In genomic region chr4:92827405-92827804, GRCm38 (mm10) we compare ENCODE assay signal across 20 mouse cellular contexts.
"Had no signal": no experiment of that assay in that cellular context is flagged by ENCODE, and none has a peak within 500 bp of the region (broad histone marks: within the 10 kb centered on the region; RNA-seq: fewer than 3 reads in every experiment).

No protein-coding gene starts in this region.

- H3K4me3 ChIP-seq: heart, embryonic 10.5 days; heart, embryonic 12.5 days; hindbrain, embryonic 10.5 days; hindbrain, embryonic 12.5 days; kidney, embryonic 15.5 days; limb, embryonic 13.5 days; limb, embryonic 15.5 days; liver, embryonic 12.5 days had no signal

- H3K27ac ChIP-seq: heart, embryonic 10.5 days; hindbrain, embryonic 10.5 days; hindbrain, embryonic 12.5 days; hindbrain, embryonic 14.5 days; kidney, embryonic 15.5 days; kidney, postnatal 0 days; limb, embryonic 13.5 days; limb, embryonic 15.5 days; liver, embryonic 12.5 days; liver, embryonic 14.5 days had no signal

- H3K27me3 ChIP-seq: heart, embryonic 12.5 days; hindbrain, embryonic 12.5 days; kidney, embryonic 15.5 days; limb, embryonic 13.5 days; limb, embryonic 15.5 days; liver, embryonic 12.5 days had no signal

- H3K4me1 ChIP-seq: heart, embryonic 10.5 days; heart, embryonic 12.5 days; hindbrain, embryonic 10.5 days; hindbrain, embryonic 12.5 days; kidney, embryonic 15.5 days; limb, embryonic 13.5 days; limb, embryonic 15.5 days; liver, embryonic 12.5 days had no signal

- H3K4me2 ChIP-seq: heart, embryonic 12.5 days; hindbrain, embryonic 12.5 days; hindbrain, embryonic 14.5 days; kidney, embryonic 15.5 days; limb, embryonic 13.5 days; limb, embryonic 15.5 days; liver, embryonic 12.5 days had no signal

- H3K9me3 ChIP-seq: heart, embryonic 10.5 days; heart, embryonic 12.5 days; hindbrain, embryonic 10.5 days; hindbrain, embryonic 12.5 days; kidney, embryonic 15.5 days; limb, embryonic 13.5 days; limb, embryonic 15.5 days; liver, embryonic 12.5 days had no signal

- ATAC-seq: hindbrain, embryonic 16.5 days; inflammation-experienced regulatory T-cells, adult 6 months; liver, embryonic 12.5 days had no signal

- H3K36me3 ChIP-seq: heart, embryonic 10.5 days; heart, embryonic 12.5 days; hindbrain, embryonic 10.5 days; hindbrain, embryonic 12.5 days; kidney, embryonic 15.5 days; limb, embryonic 13.5 days; limb, embryonic 15.5 days; liver, embryonic 12.5 days had no signal

- H3K9ac ChIP-seq: heart, embryonic 12.5 days; hindbrain, embryonic 12.5 days; hindbrain, embryonic 14.5 days; kidney, embryonic 15.5 days; limb, embryonic 13.5 days; limb, embryonic 15.5 days; liver, embryonic 12.5 days; liver, embryonic 14.5 days had no signal

- DNase-seq: gastrocnemius, postnatal 25 days; heart, adult 18-20 months; heart, postnatal 10 days; heart, postnatal 4 days; layer of hippocampus, adult 9-11 months; layer of hippocampus, postnatal 36 days; left cerebral cortex, postnatal 4 days had no signal
